In the genomic region with DNA sequence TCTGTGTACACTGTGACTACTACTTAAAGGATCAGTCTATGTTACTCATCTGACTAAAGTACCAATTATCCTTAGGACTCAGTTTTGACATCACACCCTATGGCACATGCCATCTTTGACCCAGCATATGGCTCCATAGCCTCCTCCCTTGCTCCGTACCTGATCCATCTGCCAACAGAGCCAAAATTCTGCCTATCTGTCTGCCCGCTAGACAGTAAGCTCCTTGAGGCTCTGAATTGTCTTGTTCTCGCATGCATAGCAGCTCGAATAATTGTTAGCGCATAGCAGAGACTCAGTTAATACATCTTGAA, we compare ENCODE assay signal across 12 mouse cellular contexts.
"Had no signal": no experiment of that assay in that cellular context is flagged by ENCODE, and none has a peak within 500 bp of the region (broad histone marks: within the 10 kb centered on the region; RNA-seq: fewer than 3 reads in every experiment).

No protein-coding gene starts in this region.

- ATAC-seq: liver, embryonic 12.5 days; midbrain, embryonic 15.5 days had no signal

- H3K4me1 ChIP-seq: liver, embryonic 12.5 days; midbrain, embryonic 10.5 days; midbrain, embryonic 15.5 days had no signal

- H3K4me3 ChIP-seq: limb, embryonic 15.5 days; liver, embryonic 12.5 days; midbrain, embryonic 10.5 days; midbrain, embryonic 15.5 days; neural tube, embryonic 13.5 days had no signal

- H3K9ac ChIP-seq: limb, embryonic 15.5 days; liver, embryonic 12.5 days; lung, embryonic 14.5 days; midbrain, embryonic 15.5 days; neural tube, embryonic 13.5 days had no signal

- DNase-seq: kidney, adult 11 months; kidney, postnatal 10 days; lung, embryonic 14.5 days; lung, postnatal 4 days; right cerebral cortex, adult 18-20 months; right cerebral cortex, postnatal 25 days; thymus, postnatal 36 days had no signal

- H3K27ac ChIP-seq: limb, embryonic 15.5 days; liver, embryonic 12.5 days; midbrain, embryonic 10.5 days; midbrain, embryonic 15.5 days; neural tube, embryonic 13.5 days had no signal

- H3K27me3 ChIP-seq: limb, embryonic 15.5 days; liver, embryonic 12.5 days; midbrain, embryonic 15.5 days; neural tube, embryonic 13.5 days had no signal

- H3K36me3 ChIP-seq: limb, embryonic 15.5 days; liver, embryonic 12.5 days; midbrain, embryonic 10.5 days; midbrain, embryonic 15.5 days; neural tube, embryonic 13.5 days had no signal

- H3K9me3 ChIP-seq: limb, embryonic 15.5 days; liver, embryonic 12.5 days; midbrain, embryonic 10.5 days; neural tube, embryonic 13.5 days had no signal

- H3K4me2 ChIP-seq: limb, embryonic 15.5 days; liver, embryonic 12.5 days; lung, embryonic 14.5 days; midbrain, embryonic 15.5 days; neural tube, embryonic 13.5 days had no signal
